Mouse (Mus musculus): ENCODE data around the gene Tmem91.

DNA sequence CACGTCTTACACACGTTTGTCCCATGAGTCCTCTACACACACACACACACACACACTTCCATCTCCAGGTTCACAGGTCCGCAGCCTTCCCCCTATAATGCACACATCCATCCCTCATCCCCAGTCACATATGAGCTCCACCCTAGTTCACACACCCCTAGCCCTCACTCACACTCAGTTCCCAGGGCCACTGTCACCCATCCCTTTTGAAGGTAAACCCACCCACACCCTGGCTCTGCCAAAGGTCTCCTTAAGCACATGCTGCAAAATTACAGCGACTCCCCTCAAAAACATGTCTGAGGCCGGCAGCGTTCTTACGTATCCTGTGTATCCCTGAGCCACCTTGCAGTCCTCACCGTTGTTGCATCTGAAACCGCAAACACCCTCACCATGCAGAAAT lies 669 bp downstream of the Tmem91 start:
- no peak for TF ChIP-seq CTCF (IDR thresholded peaks at IDR 0.05; ENCODE audit: low read depth, low read length)
- TF ChIP-seq POLR2A (IDR thresholded peaks at IDR 0.05; ENCODE audit: insufficient read depth, low read length): no peak
